Comparison of ENCODE assay signal across 8 mouse cellular contexts in the genomic region with DNA sequence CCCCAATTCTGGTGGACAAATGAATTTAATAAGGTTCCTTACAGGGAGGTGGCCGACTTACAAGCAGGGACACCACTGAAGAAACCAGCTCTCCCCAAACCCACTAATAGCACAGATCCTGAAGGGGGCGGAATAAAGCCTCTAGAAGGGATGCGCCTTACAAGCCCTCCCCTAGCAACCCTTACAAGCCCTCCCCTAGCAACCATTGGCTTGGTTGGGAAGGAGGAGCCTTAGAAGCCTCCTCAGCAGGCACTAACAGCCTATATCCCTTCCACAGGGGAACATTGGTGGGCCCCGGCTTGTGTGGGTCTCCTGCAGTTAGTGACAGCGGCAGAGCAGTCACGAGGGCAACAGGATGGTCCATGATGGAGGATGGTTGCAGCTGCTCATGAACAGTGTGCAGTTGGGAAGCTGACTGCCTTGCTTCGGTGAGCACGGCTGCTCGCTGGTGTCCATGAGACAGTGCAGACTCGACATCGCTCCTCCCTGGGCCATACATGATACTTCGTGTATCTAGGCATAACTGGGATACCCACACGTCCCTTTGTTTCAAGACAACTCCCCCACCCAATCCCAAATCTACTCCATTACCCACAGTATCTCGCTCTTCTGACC.
DNase-seq lines count a peak whose midpoint lies in the region; ATAC-seq and TF ChIP-seq lines count a peak whose summit lies in the region.

No protein-coding gene starts in this region.

- H3K4me3 ChIP-seq in heart, embryonic 16.5 days (ENCODE audit: low read length): no peak overlapping the region
- no peak overlapping the region for H3K4me3 ChIP-seq in heart, adult 2 months

- H3K4me1 ChIP-seq in heart, embryonic 16.5 days (ENCODE audit: control insufficient read depth, insufficient read depth, low read length): no peaks in the 10 kb centered on the region; the same call in 1 of the 2 replicates
- H3K4me1 ChIP-seq in heart, adult 2 months (ENCODE audit: control insufficient read depth, insufficient read depth, low read length): no peaks in the 10 kb centered on the region

- H3K36me3 ChIP-seq in heart, embryonic 16.5 days (ENCODE audit: control insufficient read depth, insufficient read depth): peaks cover 8% of the 10 kb centered on the region
- H3K36me3 ChIP-seq in heart, adult 2 months (ENCODE audit: control insufficient read depth, insufficient read depth, low read length): no peaks in the 10 kb centered on the region

- no peaks in the 10 kb centered on the region for H3K9me3 ChIP-seq in heart, embryonic 16.5 days (replicated peaks; ENCODE audit: control insufficient read depth, low read length)

- no peak for TF ChIP-seq EP300 in heart, adult 2 months (IDR thresholded peaks at IDR 0.05; ENCODE audit: insufficient read depth, low read depth, low read length)

- intact Hi-C loops in heart, adult 2 months (cut with DNase I): no loop called here
- intact Hi-C loops in heart, postnatal 10 days (cut with DNase I): no loop called here

- WGBS in heart, embryonic 16.5 days: 71% methylated on average over 14 of the region's 14 CpGs
- WGBS in heart, adult 2 months: 68% methylated on average over 14 of the region's 14 CpGs

- ATAC-seq in heart, embryonic 16.5 days (replicated peaks; ENCODE audit: extremely low read depth, insufficient read depth, low FRiP score): peak; percentile 83
- ATAC-seq in granulocyte monocyte progenitor cell, adult 5-6 weeks (replicated peaks; ENCODE audit: poor library complexity, severe bottlenecking): peak; percentile 13; the same call in 1 of the 2 replicates
- peak; percentile 55; the same call in 1 of the 2 replicates for ATAC-seq in megakaryocyte-erythroid progenitor cell, adult 5-6 weeks (replicated peaks; ENCODE audit: low FRiP score, low TSS enrichment, poor library complexity, severe bottlenecking)
- no peak for ATAC-seq in cerebellum, adult (ENCODE audit: insufficient number of reproducible peaks, low FRiP score, low TSS enrichment)

- no peak overlapping the region for H3K9ac ChIP-seq in heart, embryonic 16.5 days (ENCODE audit: low read length)
- H3K9ac ChIP-seq in heart, adult 2 months (ENCODE audit: low read depth, low read length): no peak overlapping the region

- TF ChIP-seq CTCF in heart, adult 2 months (IDR thresholded peaks at IDR 0.05): no peak

- TF ChIP-seq POLR2A in heart, adult 2 months (IDR thresholded peaks at IDR 0.05; ENCODE audit: insufficient read depth, low read depth, low read length): no peak

- H3K27me3 ChIP-seq in heart, embryonic 16.5 days (ENCODE audit: control insufficient read depth, insufficient read depth, low read length): no peaks in the 10 kb centered on the region
- H3K27me3 ChIP-seq in heart, adult 2 months (ENCODE audit: control insufficient read depth, insufficient read depth, low read length): no peaks in the 10 kb centered on the region

- no peak overlapping the region for H3K4me2 ChIP-seq in heart, embryonic 16.5 days (ENCODE audit: low read depth, low read length)

- H3K27ac ChIP-seq in heart, embryonic 16.5 days (ENCODE audit: low read length): no peak overlapping the region
- no peak overlapping the region for H3K27ac ChIP-seq in heart, adult 2 months

- no peak for DNase-seq in heart, adult 2 months
- peak; percentile 6 for DNase-seq in NIH3T3 (ENCODE audit: low read depth)
- DNase-seq in left cerebral cortex, adult 18-20 months (ENCODE audit: low spot score in 2 of 2): no peak
- DNase-seq in heart, postnatal 10 days: no peak

- H3K79me2 ChIP-seq in heart, adult 2 months (replicated peaks; ENCODE audit: control insufficient read depth, insufficient read depth, low read length): no peaks in the 10 kb centered on the region
